Mouse (Mus musculus): ENCODE results near the gene Adi1. TPM values are rescaled to one million over a fixed set of nuclear protein-coding genes. Genes with fewer than 3 reads are reported as not detected.

Gene Adi1
- polyA plus RNA-seq, 1 experiment from 2014 or later = 44.3 TPM

DNA sequence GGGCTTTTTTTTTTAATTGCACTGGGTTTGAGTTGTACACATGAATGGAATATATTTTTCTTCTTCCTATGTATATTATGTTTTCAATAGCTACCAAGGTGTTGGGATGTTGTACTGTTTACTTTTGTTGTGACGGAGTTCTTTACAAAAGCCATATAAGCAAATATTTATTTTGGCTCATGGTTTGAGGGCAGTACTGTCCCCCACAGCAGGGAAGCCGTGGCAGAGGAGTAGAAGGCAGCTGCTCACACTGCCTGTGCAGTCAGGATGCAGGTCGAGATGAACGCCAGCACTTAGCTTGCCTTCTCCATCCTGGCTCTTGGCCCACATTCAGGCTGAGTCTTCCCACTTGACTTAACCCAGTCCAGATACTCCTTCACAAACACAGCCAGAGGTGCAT lies 8.3 kb upstream of the Adi1 start:
- ATAC-seq (ENCODE audit: extremely low read depth, insufficient number of reproducible peaks, low FRiP score, low TSS enrichment) = no peak
- Histone ChIP-seq H3K4me1 (peaks cover 17% of the 10 kb centered on the region), H3K36me3 (peaks cover 4% of the 10 kb centered on the region; the same call in 1 of the 2 replicates), H3K9me3 (no peaks in the 10 kb centered on the region), H3K4me2 (no peak overlapping the region), H3K27ac (replicated peaks) (no peak overlapping the region), H3K9ac (no peak overlapping the region), H3K4me3 (no peak overlapping the region), H3K27me3 (replicated peaks) (no peaks in the 10 kb centered on the region)
- WGBS = 52% methylated on average over 4 of the region's 4 CpGs

DNA sequence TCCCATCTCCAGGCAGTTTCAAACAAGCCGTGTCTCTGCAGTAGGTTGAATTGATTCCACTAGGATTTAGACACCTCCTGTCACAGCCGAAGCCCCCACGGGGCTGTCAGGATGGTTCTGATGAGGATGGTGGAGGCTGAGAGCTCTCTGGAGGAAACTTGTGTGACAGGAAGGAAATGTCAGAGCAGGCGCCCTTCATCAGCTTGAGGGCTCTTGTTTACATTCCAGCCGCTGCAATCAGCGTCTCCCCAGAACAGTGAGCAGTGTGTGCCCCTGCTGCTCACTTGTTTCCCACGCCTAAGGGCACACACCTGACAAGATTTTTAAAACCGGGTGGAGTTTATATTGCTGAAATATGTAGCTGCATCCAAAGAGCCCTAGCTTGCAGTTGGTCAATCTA lies 7.7 kb upstream of the Adi1 start:
- Histone ChIP-seq H3K27me3 (replicated peaks) (no peaks in the 10 kb centered on the region), H3K4me1 (peaks cover 17% of the 10 kb centered on the region), H3K4me3 (no peak overlapping the region), H3K9me3 (no peaks in the 10 kb centered on the region), H3K27ac (replicated peaks) (no peak overlapping the region), H3K4me2 (no peak overlapping the region), H3K36me3 (peaks cover 4% of the 10 kb centered on the region; the same call in 1 of the 2 replicates), H3K9ac (0 out of 2 replicates have a peak overlapping the region, but pooled peaks have one; percentile 26)
- 14% methylated on average over 8 of the region's 8 CpGs for WGBS
- ATAC-seq (ENCODE audit: extremely low read depth, insufficient number of reproducible peaks, low FRiP score, low TSS enrichment) = no peak

DNA sequence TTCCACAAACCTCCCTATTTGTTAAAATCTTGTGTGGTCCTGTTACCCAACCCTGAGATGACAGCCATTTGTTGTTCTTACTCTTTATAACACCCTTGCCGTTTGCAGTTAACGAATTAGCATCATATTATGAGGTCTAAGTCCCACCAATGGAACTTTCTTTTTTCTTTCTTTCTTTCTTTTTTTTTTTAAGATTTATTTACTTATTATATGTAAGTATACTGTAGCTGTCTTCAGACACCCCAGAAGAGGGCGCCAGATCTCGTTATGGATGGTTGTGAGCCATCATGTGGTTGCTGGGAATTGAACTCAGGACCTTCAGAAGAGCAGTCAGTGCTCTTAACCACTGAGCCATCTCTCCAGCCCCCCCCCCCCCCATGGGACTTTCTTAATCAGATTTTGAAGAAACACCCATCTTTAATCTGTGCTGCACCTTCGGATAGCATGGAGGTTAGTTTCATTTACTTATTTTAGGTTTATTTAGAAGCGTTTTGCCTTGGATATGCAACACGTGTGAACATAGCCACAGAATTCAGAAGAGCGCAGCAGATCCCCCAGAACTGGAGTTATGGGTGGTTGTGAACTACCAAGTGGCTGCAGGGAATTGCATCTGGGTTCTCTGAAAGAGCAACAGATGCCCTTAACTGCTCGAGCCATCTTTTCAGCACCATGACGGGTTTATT lies 852 bp upstream of the Adi1 start:
- ATAC-seq (ENCODE audit: extremely low read depth, insufficient number of reproducible peaks, low FRiP score, low TSS enrichment) = no peak
- Histone ChIP-seq H3K4me3 (peak overlapping the region; percentile 70), H3K9ac (0 out of 2 replicates have a peak overlapping the region, but pooled peaks have one; percentile 85), H3K4me2 (peak overlapping the region; percentile 72), H3K27ac (replicated peaks) (no peak overlapping the region), H3K9me3 (no peaks in the 10 kb centered on the region), H3K36me3 (peaks cover 19% of the 10 kb centered on the region), H3K27me3 (replicated peaks) (no peaks in the 10 kb centered on the region), H3K4me1 (peaks cover 14% of the 10 kb centered on the region)
- 81% methylated on average over 10 of the region's 10 CpGs for WGBS

DNA sequence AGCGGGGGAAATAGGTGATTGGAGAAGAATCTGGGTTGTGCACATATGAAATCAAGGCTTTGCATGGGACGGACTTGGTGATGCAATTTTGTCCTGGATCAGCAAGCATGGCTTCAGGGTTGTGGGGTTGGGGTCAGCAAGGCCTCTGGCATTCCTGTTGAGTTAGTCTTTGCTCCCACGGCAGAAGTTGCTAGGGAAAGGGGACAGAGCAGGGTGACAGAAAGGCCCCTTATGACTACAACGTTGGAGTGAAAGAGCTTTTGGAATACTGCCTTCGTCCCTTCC lies 836 bp downstream of the Adi1 start:
- Histone ChIP-seq H3K36me3 (peaks cover 35% of the 10 kb centered on the region), H3K4me3 (peak overlapping the region; percentile 70), H3K9ac (peak overlapping the region; percentile 85), H3K27ac (replicated peaks) (peak overlapping the region; percentile 88), H3K4me1 (peaks cover 14% of the 10 kb centered on the region), H3K27me3 (replicated peaks) (no peaks in the 10 kb centered on the region), H3K4me2 (peak overlapping the region; percentile 72), H3K9me3 (no peaks in the 10 kb centered on the region)
- no peak for ATAC-seq (ENCODE audit: extremely low read depth, insufficient number of reproducible peaks, low FRiP score, low TSS enrichment)
- WGBS = 60% methylated on average over 5 of the region's 5 CpGs

DNA sequence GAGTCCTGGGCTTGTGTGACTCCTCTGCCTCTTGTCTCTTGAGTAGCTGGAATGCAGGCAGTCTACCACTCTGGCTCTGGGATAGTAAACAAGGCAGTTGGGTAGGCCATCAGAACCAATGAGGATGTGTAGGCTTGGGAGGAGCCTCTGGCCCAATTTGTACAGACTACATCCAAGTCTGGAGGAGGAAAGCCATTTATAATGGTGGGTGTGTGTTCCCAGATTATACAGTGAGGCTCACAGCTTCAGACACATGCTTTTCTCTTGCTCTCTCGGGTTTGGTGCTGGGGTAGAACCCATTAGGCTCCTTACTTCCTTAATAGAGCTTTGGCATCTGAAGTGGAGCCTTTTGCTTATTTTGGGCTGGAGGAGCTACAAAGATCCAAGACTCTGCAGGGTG lies 9.6 kb downstream of the Adi1 start:
- H3K27ac ChIP-seq (replicated peaks) = no peak overlapping the region
- peaks cover 45% of the 10 kb centered on the region for H3K36me3 ChIP-seq
- H3K4me3 ChIP-seq = no peak overlapping the region
- H3K9ac ChIP-seq = no peak overlapping the region
- 88% methylated on average over 1 of the region's 1 CpGs for WGBS
- H3K4me2 ChIP-seq = no peak overlapping the region
- H3K9me3 ChIP-seq = no peaks in the 10 kb centered on the region
- no peak for ATAC-seq (ENCODE audit: extremely low read depth, insufficient number of reproducible peaks, low FRiP score, low TSS enrichment)
- no peaks in the 10 kb centered on the region for H3K27me3 ChIP-seq (replicated peaks)
- H3K4me1 ChIP-seq = no peaks in the 10 kb centered on the region

DNA sequence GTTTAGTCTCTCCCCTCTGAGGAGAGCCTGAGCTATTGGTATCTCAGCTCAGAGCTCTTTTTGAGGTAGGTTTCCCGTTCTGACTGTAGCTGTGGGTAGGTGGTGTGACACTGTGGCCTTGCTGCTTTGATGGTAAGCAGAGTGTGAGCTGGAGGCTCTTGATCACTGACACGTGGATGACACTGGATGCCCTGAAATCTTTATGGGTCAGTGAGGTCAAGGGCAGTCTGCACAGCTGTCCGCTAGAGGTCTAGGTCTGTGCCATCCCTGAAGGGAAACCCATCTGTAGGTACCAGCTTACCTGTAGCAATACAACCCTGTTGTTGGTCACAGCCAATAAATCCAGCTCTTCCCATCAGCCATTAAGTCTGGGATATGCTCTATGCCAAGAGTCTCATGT lies 10.7 kb downstream of the Adi1 start:
- ATAC-seq (ENCODE audit: extremely low read depth, insufficient number of reproducible peaks, low FRiP score, low TSS enrichment) = no peak
- no peaks in the 10 kb centered on the region for H3K27me3 ChIP-seq (replicated peaks)
- no peak overlapping the region for H3K4me3 ChIP-seq
- H3K4me2 ChIP-seq = no peak overlapping the region
- no peaks in the 10 kb centered on the region for H3K4me1 ChIP-seq
- H3K9me3 ChIP-seq = no peaks in the 10 kb centered on the region
- H3K27ac ChIP-seq (replicated peaks) = no peak overlapping the region
- peaks cover 46% of the 10 kb centered on the region for H3K36me3 ChIP-seq
- no peak overlapping the region for H3K9ac ChIP-seq
- 65% methylated on average over 3 of the region's 3 CpGs for WGBS

DNA sequence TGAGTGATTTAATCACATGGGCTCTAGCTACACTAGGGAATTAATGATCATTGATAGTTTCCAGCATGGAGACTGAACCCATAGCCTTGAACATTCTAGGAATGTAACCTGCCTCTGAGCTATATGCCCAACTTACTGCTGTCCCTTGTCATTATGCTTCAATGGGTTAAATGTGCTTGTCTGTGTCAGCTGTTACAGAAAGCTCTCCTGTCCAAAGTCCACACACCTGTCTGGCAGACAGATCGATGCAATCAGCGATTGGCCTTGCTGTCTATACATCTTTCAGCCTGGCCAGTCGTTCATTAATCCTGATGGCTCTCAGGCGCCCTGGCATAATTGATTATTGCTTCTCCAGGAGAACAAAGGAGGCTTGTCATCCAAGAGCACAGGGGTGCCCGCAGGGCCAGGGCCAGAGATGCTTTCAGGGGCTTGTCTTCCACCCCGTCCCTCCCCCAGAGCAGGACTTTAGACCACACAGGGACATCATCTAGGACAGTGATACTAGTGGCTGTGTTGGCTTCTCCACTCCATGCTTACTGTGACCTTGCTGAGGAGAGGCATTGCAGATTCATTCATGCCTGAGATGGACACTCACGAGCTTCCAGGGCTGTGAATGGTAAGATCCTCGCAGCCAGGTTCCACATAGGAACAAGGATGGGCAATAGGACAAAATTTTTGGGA lies 11.3 kb downstream of the Adi1 start:
- WGBS = 78% methylated on average over 8 of the region's 8 CpGs
- Histone ChIP-seq H3K4me3 (no peak overlapping the region), H3K27me3 (replicated peaks) (no peaks in the 10 kb centered on the region), H3K36me3 (peaks cover 46% of the 10 kb centered on the region), H3K4me2 (no peak overlapping the region), H3K4me1 (no peaks in the 10 kb centered on the region), H3K9me3 (no peaks in the 10 kb centered on the region), H3K9ac (no peak overlapping the region), H3K27ac (replicated peaks) (no peak overlapping the region)
- no peak for ATAC-seq (ENCODE audit: extremely low read depth, insufficient number of reproducible peaks, low FRiP score, low TSS enrichment)

DNA sequence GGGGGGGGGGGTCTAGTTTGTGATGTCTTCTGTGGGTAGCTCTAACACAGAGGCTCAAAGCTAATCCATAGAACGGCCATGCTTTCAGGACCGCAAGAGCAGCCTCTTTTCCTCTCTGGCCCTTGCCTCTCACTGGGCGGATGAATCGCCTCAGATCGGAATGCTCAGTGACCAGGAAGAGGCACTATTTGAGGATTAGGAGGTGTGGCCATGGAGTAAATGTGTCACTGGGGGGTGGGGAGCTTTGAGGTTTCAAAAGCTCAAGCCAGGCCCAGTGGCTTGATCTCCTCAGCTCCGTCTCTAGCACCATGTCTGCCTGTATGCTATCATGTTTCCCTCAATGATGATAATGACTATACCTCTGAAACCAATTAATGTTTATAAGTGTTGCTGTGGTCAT lies 14.0 kb downstream of the Adi1 start:
- H3K4me2 ChIP-seq = no peak overlapping the region
- H3K4me3 ChIP-seq = no peak overlapping the region
- WGBS = 89% methylated on average over 6 of the region's 6 CpGs
- H3K4me1 ChIP-seq = peaks cover 4% of the 10 kb centered on the region
- no peak for ATAC-seq (ENCODE audit: extremely low read depth, insufficient number of reproducible peaks, low FRiP score, low TSS enrichment)
- H3K36me3 ChIP-seq = peaks cover 50% of the 10 kb centered on the region
- no peak overlapping the region for H3K27ac ChIP-seq (replicated peaks)
- H3K9me3 ChIP-seq = no peaks in the 10 kb centered on the region
- no peak overlapping the region for H3K9ac ChIP-seq
- H3K27me3 ChIP-seq (replicated peaks) = no peaks in the 10 kb centered on the region

DNA sequence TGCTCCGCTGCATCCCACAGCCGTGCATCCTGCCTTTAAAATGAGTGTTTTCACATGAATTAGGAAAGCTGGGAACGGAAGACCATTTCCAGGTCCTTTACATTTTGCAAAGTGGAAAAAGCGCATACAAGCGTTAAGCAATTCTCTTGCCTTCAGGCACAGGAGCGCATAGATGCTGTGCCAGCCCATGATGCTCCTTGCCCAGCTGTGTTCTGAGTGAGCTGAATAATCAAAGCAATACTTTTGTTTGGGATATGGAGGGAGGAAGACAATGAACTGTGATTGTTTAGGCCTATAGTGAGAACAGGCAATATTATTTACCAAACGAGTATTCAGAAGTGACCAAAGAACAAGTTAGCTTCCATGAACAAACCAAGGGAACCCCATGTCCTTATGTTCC lies 15.7 kb downstream of the Adi1 start:
- Histone ChIP-seq H3K4me1 (peaks cover 17% of the 10 kb centered on the region), H3K27ac (replicated peaks) (no peak overlapping the region), H3K4me2 (no peak overlapping the region), H3K36me3 (peaks cover 49% of the 10 kb centered on the region), H3K9ac (no peak overlapping the region), H3K4me3 (no peak overlapping the region), H3K9me3 (no peaks in the 10 kb centered on the region), H3K27me3 (replicated peaks) (no peaks in the 10 kb centered on the region)
- ATAC-seq (ENCODE audit: extremely low read depth, insufficient number of reproducible peaks, low FRiP score, low TSS enrichment) = no peak
- WGBS = 90% methylated on average over 7 of the region's 7 CpGs

DNA sequence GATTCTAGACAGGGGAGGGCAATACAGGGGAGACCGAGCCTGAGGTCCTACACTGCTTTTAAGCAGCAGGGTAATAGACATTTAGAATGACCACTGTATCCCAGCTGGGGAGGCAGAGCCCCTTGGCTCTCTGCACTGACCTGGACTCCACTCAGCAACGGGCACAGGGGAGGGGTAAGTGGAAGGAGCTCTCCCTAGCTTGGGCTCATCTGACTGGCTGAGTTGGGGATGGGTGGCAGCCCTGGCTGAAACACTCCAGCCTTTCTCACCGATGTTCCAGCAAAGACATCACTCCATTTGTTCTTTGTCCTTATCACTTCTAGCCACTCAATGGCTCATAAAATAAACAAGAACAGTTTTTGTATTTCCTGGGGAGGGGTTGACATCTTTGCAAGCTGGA lies 18.7 kb downstream of the Adi1 start:
- Histone ChIP-seq H3K4me1 (peaks cover 17% of the 10 kb centered on the region), H3K27me3 (replicated peaks) (0 out of 2 replicates have a peak, but pooled peaks cover 2% of the 10 kb centered on the region), H3K27ac (replicated peaks) (no peak overlapping the region), H3K4me2 (no peak overlapping the region), H3K9me3 (no peaks in the 10 kb centered on the region), H3K4me3 (no peak overlapping the region), H3K9ac (no peak overlapping the region), H3K36me3 (peaks cover 62% of the 10 kb centered on the region)
- WGBS = 52% methylated on average over 3 of the region's 3 CpGs
- ATAC-seq (ENCODE audit: extremely low read depth, insufficient number of reproducible peaks, low FRiP score, low TSS enrichment) = no peak

DNA sequence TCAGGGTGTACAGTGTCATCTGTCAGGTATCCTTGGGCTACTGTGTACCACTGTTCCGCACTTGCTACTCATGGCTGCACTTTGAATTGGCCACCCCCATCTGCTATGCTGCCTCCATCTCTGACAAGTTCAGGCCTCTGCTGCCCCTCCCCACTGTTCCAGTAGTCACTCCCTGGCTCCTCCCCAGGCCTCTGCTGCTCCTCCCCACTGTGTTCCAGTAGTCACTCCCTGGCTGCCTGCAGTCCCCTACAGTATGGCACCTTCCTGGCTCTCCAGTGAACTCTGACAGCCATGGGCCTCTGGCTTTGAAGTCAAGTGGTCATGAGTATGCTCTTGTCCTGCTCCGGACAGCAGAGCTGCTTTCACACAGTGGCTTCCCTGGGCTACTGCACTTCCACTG lies 19.2 kb downstream of the Adi1 start:
- Histone ChIP-seq H3K4me3 (no peak overlapping the region), H3K27ac (replicated peaks) (no peak overlapping the region), H3K9ac (no peak overlapping the region), H3K4me2 (no peak overlapping the region), H3K36me3 (peaks cover 58% of the 10 kb centered on the region), H3K27me3 (replicated peaks) (0 out of 2 replicates have a peak, but pooled peaks cover 2% of the 10 kb centered on the region), H3K9me3 (no peaks in the 10 kb centered on the region), H3K4me1 (peaks cover 17% of the 10 kb centered on the region)
- ATAC-seq (ENCODE audit: extremely low read depth, insufficient number of reproducible peaks, low FRiP score, low TSS enrichment) = no peak
- 56% methylated on average over 2 of the region's 2 CpGs for WGBS

DNA sequence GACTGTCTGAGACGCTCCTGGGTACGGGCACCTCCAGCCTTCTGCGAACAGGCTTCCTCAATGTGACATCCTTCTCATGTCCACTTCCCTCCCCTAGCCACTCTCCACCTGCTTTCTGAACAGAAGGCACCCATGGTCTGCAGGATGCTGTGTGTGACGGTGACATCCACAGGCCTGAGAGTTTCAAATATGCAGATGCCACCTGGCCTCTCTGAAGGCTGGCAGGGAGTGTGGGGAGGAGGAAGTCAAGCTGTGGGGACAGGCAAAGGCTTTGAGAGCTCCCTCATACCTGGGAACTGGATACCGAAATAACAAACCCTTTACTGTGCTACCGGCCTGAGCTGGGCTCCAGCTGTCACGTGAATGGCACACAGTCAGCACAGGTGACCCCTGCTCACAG lies 19.7 kb downstream of the Adi1 start:
- Histone ChIP-seq H3K4me3 (no peak overlapping the region), H3K27ac (replicated peaks) (0 out of 2 replicates have a peak overlapping the region, but pooled peaks have one; percentile 3), H3K9me3 (no peaks in the 10 kb centered on the region), H3K4me1 (peaks cover 18% of the 10 kb centered on the region), H3K9ac (no peak overlapping the region), H3K36me3 (peaks cover 52% of the 10 kb centered on the region), H3K4me2 (no peak overlapping the region), H3K27me3 (replicated peaks) (0 out of 2 replicates have a peak, but pooled peaks cover 2% of the 10 kb centered on the region)
- ATAC-seq (ENCODE audit: extremely low read depth, insufficient number of reproducible peaks, low FRiP score, low TSS enrichment) = no peak
- 67% methylated on average over 7 of the region's 7 CpGs for WGBS
